Mouse (Mus musculus) embryo, embryonic 10 days (tissue): Measurements from ENCODE around the gene Spata21.

ENCODE experiments used
- DNase-seq: peaks from one replicate; pipeline ENCODE4 v3.0.0-alpha.2; 2015; ENCODE audit warnings: low spot score

Spata21 gene

GRCm38 (mm10) chr4:141158609-141159008, 70.5 kb downstream of the Spata21 start:
- DNase-seq, result no peak

GRCm38 (mm10) chr4:141159093-141159492, 71.0 kb downstream of the Spata21 start:
- peak; percentile 22 for DNase-seq

GRCm38 (mm10) chr4:141159666-141160065, 71.5 kb downstream of the Spata21 start:
- DNase-seq, result no peak

GRCm38 (mm10) chr4:141160193-141160592, 72.1 kb downstream of the Spata21 start:
- no peak for DNase-seq

- no peak for DNase-seq
Observed at GRCm38 (mm10) chr4:141161699-141162208, 73.6 kb downstream of the Spata21 start.
